Mouse (Mus musculus) right cerebral cortex, postnatal 25 days (tissue): ENCODE data around the gene Slc45a2.
"Not testable (repeated sequence)": the region's sequence is repeated elsewhere in the genome, so short reads cannot be mapped to it uniquely, and the experiment has no call there.

ENCODE experiments used
- DNase-seq: peaks from one replicate; pipeline ENCODE4 v3.0.0; 2022

Slc45a2 gene

GRCm38 (mm10) chr15:11000421-11000820 is at the start of gene Slc45a2:
Slc45a2 (plus strand) TSS chr15:11000721.
- DNase-seq = no peak

- DNase-seq = no peak
Observed at GRCm38 (mm10) chr15:10951951-10952759, 48.4 kb upstream of the Slc45a2 start, which contains the start of gene C1qtnf3. C1qtnf3 (plus strand) TSS chr15:10952332.

- DNase-seq = no peak
Observed at GRCm38 (mm10) chr15:10952760-10953305, 47.7 kb upstream of the Slc45a2 start.

GRCm38 (mm10) chr15:10953465-10953864 is 47.1 kb upstream of the Slc45a2 start:
- no peak for DNase-seq

- no peak for DNase-seq
Observed at GRCm38 (mm10) chr15:10954381-10955016, 46.0 kb upstream of the Slc45a2 start.

DNA sequence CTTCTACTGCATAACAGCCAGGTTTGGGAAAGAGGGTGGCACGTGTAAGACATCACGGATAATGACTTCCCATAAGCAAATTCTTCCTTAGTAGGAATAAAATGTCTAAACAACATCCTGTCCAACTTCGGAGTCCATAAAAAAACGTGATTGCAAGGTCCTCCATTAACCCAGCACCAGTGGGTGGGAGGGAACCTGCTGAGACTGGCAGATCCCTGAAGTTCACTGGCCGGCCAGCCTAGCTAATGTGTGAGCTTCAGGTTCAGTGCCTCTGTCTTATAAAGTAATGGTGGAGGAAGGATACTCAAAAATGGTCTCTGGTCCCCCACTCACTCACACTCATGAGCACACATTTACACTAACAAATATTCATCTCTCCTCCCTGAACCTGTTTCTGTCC is 45.4 kb upstream of the Slc45a2 start:
- no peak for DNase-seq

- no peak for DNase-seq
Observed at GRCm38 (mm10) chr15:10956706-10957105, 43.8 kb upstream of the Slc45a2 start.

GRCm38 (mm10) chr15:10959277-10960026 is 41.1 kb upstream of the Slc45a2 start:
- DNase-seq = no peak

- DNase-seq = no peak
Observed at GRCm38 (mm10) chr15:10960267-10960666, 40.3 kb upstream of the Slc45a2 start.

GRCm38 (mm10) chr15:10962601-10963000 is 37.9 kb upstream of the Slc45a2 start:
- DNase-seq = no peak

DNA sequence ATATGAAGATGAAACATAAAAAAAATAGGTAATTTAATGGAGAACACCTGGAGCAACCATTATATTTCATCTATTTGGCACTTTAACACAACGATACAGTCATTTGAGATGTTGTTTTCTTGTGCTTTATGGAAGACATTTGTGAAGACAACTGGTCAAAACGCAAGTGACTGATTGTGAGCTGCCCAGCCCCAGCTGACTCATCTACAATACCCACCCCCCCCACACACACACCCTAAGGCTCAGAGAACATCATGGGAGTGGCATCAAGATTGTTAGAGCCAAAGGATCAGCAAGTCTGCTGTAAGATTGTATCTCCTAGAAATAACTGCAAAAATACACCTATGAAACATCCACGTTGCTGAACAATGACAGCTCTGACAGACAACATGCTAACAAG is 31.1 kb upstream of the Slc45a2 start:
- no peak for DNase-seq

DNA sequence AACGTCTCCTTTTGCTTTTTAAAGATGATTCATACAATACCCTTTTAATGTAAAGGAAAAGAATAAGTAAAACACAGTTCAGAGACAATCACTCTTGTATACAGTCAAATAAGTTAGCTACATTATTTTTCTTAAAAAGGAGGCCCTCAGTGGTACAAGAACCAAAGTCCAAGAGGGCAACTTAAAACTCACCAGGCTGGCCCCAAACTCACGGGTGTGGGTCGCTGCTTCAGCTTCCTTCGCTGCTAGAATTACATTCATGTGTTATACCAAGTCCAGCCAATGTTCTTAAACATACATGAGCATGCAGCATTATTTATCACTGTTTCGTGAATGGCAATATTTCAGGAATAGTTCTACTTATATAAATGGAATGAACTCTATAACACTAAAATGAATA is 29.7 kb upstream of the Slc45a2 start:
- DNase-seq = no peak

DNA sequence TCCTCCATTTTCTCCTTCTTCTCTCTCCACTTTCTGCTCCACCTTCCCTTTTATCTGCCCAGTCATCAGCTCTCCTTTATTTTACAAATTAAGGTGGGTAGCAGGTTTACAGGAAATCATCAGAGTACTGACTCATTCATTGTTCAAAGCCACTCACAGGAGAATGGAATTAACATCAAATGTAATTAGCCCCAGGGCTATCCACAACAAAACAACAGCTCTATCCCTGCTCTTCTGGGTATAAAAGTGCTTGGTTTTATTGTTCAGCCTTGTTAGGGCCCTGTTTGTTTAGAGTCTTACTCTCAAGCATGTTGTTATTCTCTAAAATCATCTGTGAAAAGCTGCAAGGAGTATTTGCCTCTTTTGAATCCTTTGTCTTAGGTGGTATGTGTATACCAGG is 23.4 kb upstream of the Slc45a2 start:
- DNase-seq = no peak

GRCm38 (mm10) chr15:10980712-10981111 is 19.8 kb upstream of the Slc45a2 start:
- no peak for DNase-seq

DNA sequence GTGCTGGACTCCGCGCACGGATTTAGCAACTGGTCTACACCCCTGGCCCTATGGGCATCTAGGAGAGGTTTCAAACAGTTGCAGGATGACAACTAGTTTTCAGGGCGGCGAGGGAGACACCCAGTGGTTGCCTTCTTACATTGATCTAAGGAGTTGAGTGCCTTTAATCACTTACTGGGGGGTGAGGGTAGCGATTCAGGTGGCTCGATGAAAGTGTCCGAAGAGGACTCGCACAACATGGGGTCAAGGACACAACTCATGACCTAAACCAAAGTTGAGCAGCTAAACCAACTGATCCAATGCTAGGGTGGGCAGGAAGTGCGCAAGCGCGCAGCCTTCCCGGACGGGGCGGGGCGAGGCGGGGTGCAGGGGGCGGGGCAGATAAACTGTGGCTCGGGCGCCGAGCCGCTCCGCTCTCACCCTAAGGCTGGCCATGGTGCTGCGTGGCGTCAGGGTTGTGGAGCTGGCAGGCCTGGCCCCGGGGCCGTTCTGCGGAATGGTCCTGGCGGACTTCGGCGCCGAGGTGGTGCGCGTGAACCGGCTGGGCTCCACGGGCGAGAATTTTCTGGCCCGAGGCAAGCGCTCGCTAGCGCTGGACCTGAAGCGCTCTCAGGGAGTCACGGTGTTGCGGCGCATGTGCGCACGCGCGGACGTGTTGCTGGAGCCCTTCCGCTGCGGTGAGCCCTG is 19.0 kb upstream of the Slc45a2 start, which contains the start of gene Amacr:
Gene Amacr (plus strand): TSS at position 380 of the 687 bp plus-strand sequence.
- peak; percentile 91 for DNase-seq

- no peak for DNase-seq
Observed at GRCm38 (mm10) chr15:10982064-10982435, 18.5 kb upstream of the Slc45a2 start.

GRCm38 (mm10) chr15:10985756-10986155 is 14.8 kb upstream of the Slc45a2 start:
- no peak for DNase-seq

- not testable (repeated sequence) for DNase-seq
Observed at GRCm38 (mm10) chr15:10986477-10986876, 14.0 kb upstream of the Slc45a2 start.

GRCm38 (mm10) chr15:10990411-10990810 is 10.1 kb upstream of the Slc45a2 start:
- DNase-seq = no peak

- DNase-seq = no peak
Observed at GRCm38 (mm10) chr15:10991566-10991965, 9.0 kb upstream of the Slc45a2 start.

- DNase-seq = no peak
Observed at GRCm38 (mm10) chr15:10999832-11000231, 689 bp upstream of the Slc45a2 start.

DNA sequence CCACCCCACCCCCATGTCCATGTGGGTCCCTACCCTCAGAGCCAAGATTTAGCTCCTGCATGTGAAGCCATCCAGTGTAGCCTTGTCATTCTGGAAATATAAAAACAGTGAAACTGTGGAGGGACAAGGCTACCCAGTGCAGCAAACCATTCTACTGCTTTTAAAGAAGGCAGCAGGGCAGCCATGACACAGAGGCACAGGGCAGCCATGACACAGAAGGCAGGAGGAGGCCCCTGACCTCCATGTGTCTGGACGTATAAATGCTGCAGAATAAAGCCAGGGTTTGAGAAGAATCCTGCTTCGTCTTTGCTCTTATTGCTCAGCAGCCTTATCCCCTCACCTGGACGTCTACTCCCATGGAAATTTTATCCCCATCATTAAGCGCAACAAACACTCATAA is 3.3 kb downstream of the Slc45a2 start:
- no peak for DNase-seq

- no peak for DNase-seq
Observed at GRCm38 (mm10) chr15:11004646-11005045, 4.1 kb downstream of the Slc45a2 start.
